Mouse (Mus musculus) heart, adult 18-20 months (tissue): ENCODE data around the gene Crtap. TPM values are rescaled to one million over a fixed set of nuclear protein-coding genes. Genes with fewer than 3 reads are reported as not detected.

ENCODE experiments used
- DNase-seq, 2 experiments: peaks; one replicate each; pipeline ENCODE4 v3.0.0; 2021 to 2022; ENCODE audit warnings: mixed read lengths in 1 of 2
- total RNA-seq, 2 experiments: library from RNA; stranded (reverse); gene quantifications; 2 replicates each; pipeline ENCODE4 v1.2.3; 2021

The Crtap gene
- total RNA-seq, 2 experiments from 2014 or later = 32.0 to 37.2 TPM

- no peak for DNase-seq
Measured at GRCm38 (mm10) chr9:114326011-114326748, 64.3 kb downstream of the Crtap start.

Other genes with a start within 250 kb of the Crtap start
- gene Bcl2a1c, start 60.5 kb downstream of the Crtap start, total RNA-seq = not detected
- gene Glb1, start 10.4 kb upstream of the Crtap start, total RNA-seq = 10 to 100 TPM; 13.9 to 15.1 TPM
- 1 to 10 TPM; 3.3 to 3.8 TPM for gene Tmppe, start 10.4 kb upstream of the Crtap start, total RNA-seq
- not detected for gene Ccr4, start 114.2 kb upstream of the Crtap start, total RNA-seq
- gene C130032M10Rik, start 125.0 kb upstream of the Crtap start, total RNA-seq = not detected
- not detected for gene Trim71, start 173.7 kb upstream of the Crtap start, total RNA-seq
- gene Cnot10, start 249.5 kb upstream of the Crtap start, total RNA-seq = 10 to 100 TPM; 21.2 to 22.5 TPM